ENCODE assay signal across 10 mouse cellular contexts in the genomic region with DNA sequence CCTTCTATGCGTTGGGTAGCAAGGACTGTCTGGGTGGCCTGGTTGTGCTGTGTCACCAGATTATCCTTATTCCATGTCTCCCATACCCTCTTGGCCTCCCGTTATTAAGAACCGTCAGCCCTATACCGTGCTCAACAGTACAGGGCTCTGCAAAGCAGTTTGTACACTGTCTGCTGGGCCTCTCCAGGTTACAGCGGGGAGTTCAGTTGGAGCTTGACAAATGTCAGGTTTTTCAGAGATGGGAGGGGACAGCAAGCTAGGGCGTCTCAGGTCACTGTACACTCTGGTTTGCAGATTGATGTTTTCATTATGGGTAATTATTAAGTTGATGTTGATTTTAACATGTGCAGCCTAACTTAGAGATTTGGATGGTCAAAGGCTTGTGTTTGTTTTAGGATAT.
A peak's percentile ranks its signal among the peaks of the same experiment; 100 is the strongest.
DNase-seq lines count a peak whose midpoint lies in the region; ATAC-seq lines count a peak whose summit lies in the region.
"Had no signal": no experiment of that assay in that cellular context is flagged by ENCODE, and none has a peak within 500 bp of the region (broad histone marks: within the 10 kb centered on the region; RNA-seq: fewer than 3 reads in every experiment).

No protein-coding gene starts in this region.

- H3K4me3 ChIP-seq in heart, embryonic 12.5 days: no peak overlapping the region
- H3K4me3 ChIP-seq in liver, embryonic 12.5 days: no peak overlapping the region
- no peak overlapping the region for H3K4me3 ChIP-seq in liver, embryonic 11.5 days (ENCODE audit: low read depth, low read length)
- H3K4me3 ChIP-seq in embryonic facial prominence, embryonic 15.5 days (replicated peaks): no peak overlapping the region
- H3K4me3 ChIP-seq in liver, embryonic 16.5 days (ENCODE audit: low read depth, low read length): no peak overlapping the region

- intact Hi-C loops in heart, postnatal 10 days (cut with DNase I): loop anchor here (5.0 kb wide), 2 partner anchors 76 to 209 kb away; no protein-coding TSS in a partner anchor

- H3K9ac ChIP-seq in heart, embryonic 12.5 days: no peak overlapping the region
- no peak overlapping the region for H3K9ac ChIP-seq in liver, embryonic 12.5 days
- no peak overlapping the region for H3K9ac ChIP-seq in liver, embryonic 11.5 days (ENCODE audit: low read depth, low read length)
- no peak overlapping the region for H3K9ac ChIP-seq in embryonic facial prominence, embryonic 15.5 days
- H3K9ac ChIP-seq in liver, embryonic 16.5 days (ENCODE audit: low read depth, low read length): no peak overlapping the region

- DNase-seq in heart, postnatal 10 days: no peak
- DNase-seq in liver, embryonic 11.5 days (ENCODE audit: low spot score): no peak
- DNase-seq in cerebellum, adult 11 months: no peak
- no peak for DNase-seq in right cerebral cortex, adult 18-20 months
- DNase-seq: adrenal gland, postnatal 10 days had no signal

- no peaks in the 10 kb centered on the region for H3K27me3 ChIP-seq in heart, embryonic 12.5 days (replicated peaks)
- no peaks in the 10 kb centered on the region for H3K27me3 ChIP-seq in liver, embryonic 12.5 days (replicated peaks)
- no peaks in the 10 kb centered on the region for H3K27me3 ChIP-seq in liver, embryonic 11.5 days (replicated peaks; ENCODE audit: control insufficient read depth, insufficient read depth, low read length)
- no peaks in the 10 kb centered on the region for H3K27me3 ChIP-seq in embryonic facial prominence, embryonic 15.5 days
- no peaks in the 10 kb centered on the region for H3K27me3 ChIP-seq in liver, embryonic 16.5 days (ENCODE audit: control insufficient read depth, insufficient read depth, low read depth, low read length)
- H3K27me3 ChIP-seq: Patski had no signal

- 80% methylated on average over 6 of the region's 6 CpGs for WGBS in heart, embryonic 12.5 days
- WGBS in liver, embryonic 12.5 days (ENCODE audit: insufficient replicate concordance): 81% methylated on average over 6 of the region's 6 CpGs
- WGBS in liver, embryonic 11.5 days: 77% methylated on average over 6 of the region's 6 CpGs
- 69% methylated on average over 6 of the region's 6 CpGs for WGBS in embryonic facial prominence, embryonic 15.5 days
- 72% methylated on average over 6 of the region's 6 CpGs for WGBS in liver, embryonic 16.5 days (ENCODE audit: insufficient replicate concordance)

- no peak overlapping the region for H3K4me2 ChIP-seq in heart, embryonic 12.5 days
- no peak overlapping the region for H3K4me2 ChIP-seq in liver, embryonic 12.5 days
- H3K4me2 ChIP-seq in liver, embryonic 11.5 days: no peak overlapping the region
- no peak overlapping the region for H3K4me2 ChIP-seq in embryonic facial prominence, embryonic 15.5 days (replicated peaks)
- no peak overlapping the region for H3K4me2 ChIP-seq in liver, embryonic 16.5 days (ENCODE audit: low read depth, low read length)

- ATAC-seq in heart, embryonic 12.5 days (ENCODE audit: insufficient number of reproducible peaks, low FRiP score): no peak
- peak; percentile 17; the same call in 1 of the 2 replicates for ATAC-seq in liver, embryonic 12.5 days
- no peak for ATAC-seq in liver, embryonic 11.5 days (replicated peaks; ENCODE audit: low FRiP score)
- ATAC-seq in embryonic facial prominence, embryonic 15.5 days (ENCODE audit: insufficient number of reproducible peaks, low FRiP score, low TSS enrichment, low read depth): no peak
- ATAC-seq in liver, embryonic 16.5 days (ENCODE audit: low read depth): peak; percentile 75

- no peaks in the 10 kb centered on the region for H3K9me3 ChIP-seq in heart, embryonic 12.5 days (replicated peaks)
- no peaks in the 10 kb centered on the region for H3K9me3 ChIP-seq in liver, embryonic 12.5 days (replicated peaks)
- H3K9me3 ChIP-seq in liver, embryonic 11.5 days (ENCODE audit: control insufficient read depth, low read length): no peaks in the 10 kb centered on the region
- H3K9me3 ChIP-seq in embryonic facial prominence, embryonic 15.5 days (replicated peaks): no peaks in the 10 kb centered on the region
- no peaks in the 10 kb centered on the region for H3K9me3 ChIP-seq in liver, embryonic 16.5 days (replicated peaks; ENCODE audit: control insufficient read depth, low read length)

- peak overlapping the region; percentile 33; the same call in 1 of the 2 replicates for H3K27ac ChIP-seq in heart, embryonic 12.5 days (ENCODE audit: poor library complexity, severe bottlenecking)
- H3K27ac ChIP-seq in liver, embryonic 12.5 days: no peak overlapping the region
- H3K27ac ChIP-seq in liver, embryonic 11.5 days (ENCODE audit: low read depth, low read length): no peak overlapping the region
- H3K27ac ChIP-seq in embryonic facial prominence, embryonic 15.5 days (replicated peaks): 0 out of 2 replicates have a peak overlapping the region, but pooled peaks have one; percentile 24
- 0 out of 2 replicates have a peak overlapping the region, but pooled peaks have one; percentile 8 for H3K27ac ChIP-seq in liver, embryonic 16.5 days (ENCODE audit: low read length)

- H3K4me1 ChIP-seq in heart, embryonic 12.5 days (replicated peaks): peaks cover 83% of the 10 kb centered on the region
- H3K4me1 ChIP-seq in liver, embryonic 12.5 days: peaks cover 58% of the 10 kb centered on the region
- peaks cover 34% of the 10 kb centered on the region for H3K4me1 ChIP-seq in liver, embryonic 11.5 days (replicated peaks; ENCODE audit: control insufficient read depth, insufficient read depth, low read length)
- H3K4me1 ChIP-seq in embryonic facial prominence, embryonic 15.5 days: peaks cover 82% of the 10 kb centered on the region
- H3K4me1 ChIP-seq in liver, embryonic 16.5 days (ENCODE audit: control insufficient read depth, low read depth, low read length): peaks cover 17% of the 10 kb centered on the region

- H3K36me3 ChIP-seq in heart, embryonic 12.5 days: peaks cover 15% of the 10 kb centered on the region
- H3K36me3 ChIP-seq in liver, embryonic 12.5 days: peaks cover 2% of the 10 kb centered on the region; the same call in 1 of the 2 replicates
- H3K36me3 ChIP-seq in liver, embryonic 11.5 days (ENCODE audit: control insufficient read depth, insufficient read depth, low read length): peaks cover 5% of the 10 kb centered on the region; the same call in 1 of the 2 replicates
- H3K36me3 ChIP-seq in embryonic facial prominence, embryonic 15.5 days: peaks cover 14% of the 10 kb centered on the region; the same call in 1 of the 2 replicates
- H3K36me3 ChIP-seq in liver, embryonic 16.5 days (ENCODE audit: control insufficient read depth, insufficient read depth): no peaks in the 10 kb centered on the region

Comparison
In these comparisons a context has a peak if more than half of its experiments do, and no peak if none do; other contexts are left out.
1. ATAC-seq: peak in liver, embryonic 12.5 days (single experiment) and liver, embryonic 16.5 days (single experiment); none in heart, embryonic 12.5 days (single experiment), liver, embryonic 11.5 days (single experiment) and embryonic facial prominence, embryonic 15.5 days (single experiment).
2. H3K27ac ChIP-seq: peak in heart, embryonic 12.5 days (single experiment), embryonic facial prominence, embryonic 15.5 days (single experiment) and liver, embryonic 16.5 days (single experiment); none in liver, embryonic 12.5 days (single experiment) and liver, embryonic 11.5 days (single experiment).